Mouse (Mus musculus): ENCODE measurements around the gene Mybpc3. TPM values are rescaled to one million over a fixed set of nuclear protein-coding genes. Genes with fewer than 3 reads are reported as not detected.

The Mybpc3 gene
- polyA plus RNA-seq, 1 experiment from 2014 or later = not detected

DNA sequence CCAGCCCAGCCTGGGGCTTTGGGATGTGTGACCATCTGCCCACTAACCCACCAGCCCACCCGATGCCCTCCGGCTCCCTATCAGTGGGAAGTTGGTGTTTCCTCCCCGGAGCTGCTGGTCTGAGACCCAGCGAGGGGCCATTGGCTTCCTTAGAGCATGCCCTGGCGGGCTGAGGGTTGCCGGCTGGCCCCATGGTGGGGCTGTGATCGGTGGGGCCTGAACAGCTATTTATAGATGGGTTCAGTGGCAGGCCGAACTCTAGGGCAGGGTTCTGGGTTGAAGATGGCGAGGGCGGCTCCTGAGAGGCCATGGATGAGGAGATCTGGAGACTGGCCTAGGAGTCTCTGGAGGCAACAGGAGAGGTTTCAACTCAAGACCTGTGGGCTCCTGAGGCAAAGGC, 20.9 kb upstream of the Mybpc3 start:
- Histone ChIP-seq H3K36me3 (ENCODE audit: control insufficient read depth, insufficient read depth) (no peaks in the 10 kb centered on the region), H3K9ac (ENCODE audit: low read depth, low read length) (no peak overlapping the region), H3K4me2 (replicated peaks; ENCODE audit: low read depth) (no peak overlapping the region), H3K4me1 (replicated peaks; ENCODE audit: control insufficient read depth, insufficient read depth, low read length) (no peaks in the 10 kb centered on the region), H3K27ac (ENCODE audit: low read depth, low read length) (no peak overlapping the region), H3K4me3 (ENCODE audit: low read depth, low read length) (no peak overlapping the region), H3K9me3 (ENCODE audit: control insufficient read depth) (no peaks in the 10 kb centered on the region), H3K27me3 (replicated peaks; ENCODE audit: control insufficient read depth, insufficient read depth, low read length) (no peaks in the 10 kb centered on the region)
- WGBS = 94% methylated on average over 10 of the region's 10 CpGs
- no peak for TF ChIP-seq CTCF (IDR thresholded peaks at IDR 0.05; ENCODE audit: low read depth)
- no peak for ATAC-seq

DNA sequence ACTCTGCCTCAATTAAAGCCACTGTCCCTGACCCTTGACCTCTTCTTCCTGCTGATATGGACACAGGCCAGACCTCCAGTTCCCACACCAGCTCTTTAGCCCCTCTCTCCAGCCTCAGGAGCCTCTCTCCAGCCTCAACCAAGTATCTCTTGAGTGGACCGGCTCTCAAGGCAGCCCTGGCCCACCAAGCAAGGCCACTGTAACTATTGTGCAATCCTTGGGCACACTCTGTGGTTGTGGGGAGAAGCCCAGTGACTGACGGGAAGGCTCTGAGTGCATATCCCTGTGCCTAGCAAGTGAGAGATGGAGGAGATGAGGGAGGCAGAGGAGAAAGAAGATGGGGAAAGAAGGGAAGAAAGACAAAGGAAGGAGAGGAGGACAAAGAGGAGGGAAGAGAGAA, 19.8 kb upstream of the Mybpc3 start:
- no peak for TF ChIP-seq CTCF (IDR thresholded peaks at IDR 0.05; ENCODE audit: low read depth)
- no peaks in the 10 kb centered on the region for H3K9me3 ChIP-seq (ENCODE audit: control insufficient read depth)
- H3K9ac ChIP-seq (ENCODE audit: low read depth, low read length) = no peak overlapping the region
- ATAC-seq = no peak
- H3K36me3 ChIP-seq (ENCODE audit: control insufficient read depth, insufficient read depth) = no peaks in the 10 kb centered on the region
- no peaks in the 10 kb centered on the region for H3K27me3 ChIP-seq (replicated peaks; ENCODE audit: control insufficient read depth, insufficient read depth, low read length)
- H3K4me1 ChIP-seq (replicated peaks; ENCODE audit: control insufficient read depth, insufficient read depth, low read length) = no peaks in the 10 kb centered on the region
- H3K4me3 ChIP-seq (ENCODE audit: low read depth, low read length) = no peak overlapping the region
- no peak overlapping the region for H3K27ac ChIP-seq (ENCODE audit: low read depth, low read length)
- no peak overlapping the region for H3K4me2 ChIP-seq (replicated peaks; ENCODE audit: low read depth)
- 87% methylated on average over 2 of the region's 2 CpGs for WGBS

DNA sequence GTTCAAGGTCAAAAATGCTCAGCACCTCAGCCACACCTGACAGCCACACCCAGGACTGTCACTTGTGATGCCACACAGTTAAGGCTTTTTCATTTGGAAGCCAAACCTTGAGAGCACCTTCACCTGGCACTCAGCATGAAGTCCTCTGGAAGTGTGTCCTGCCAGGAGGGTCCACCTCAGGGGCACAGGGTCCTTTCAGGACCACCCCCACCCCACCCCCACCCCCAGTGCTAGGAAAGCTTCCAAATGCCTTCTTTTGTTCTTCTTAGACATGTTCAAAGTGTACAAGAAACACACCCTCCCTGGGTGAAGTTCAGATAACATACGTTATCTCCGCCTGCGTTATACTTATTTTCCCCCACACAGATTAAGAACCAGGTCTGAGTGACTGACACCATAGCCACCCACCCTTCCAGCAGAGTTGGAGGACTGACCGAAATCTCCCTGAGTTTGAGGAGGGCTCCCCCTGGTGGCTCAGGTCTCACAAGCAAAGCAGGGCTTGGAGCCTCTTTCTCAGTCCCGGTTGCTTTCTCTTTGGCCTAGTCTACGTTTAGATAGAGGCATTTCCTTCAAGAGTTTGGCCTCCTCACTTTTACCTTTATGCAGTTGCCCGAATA, 16.7 kb upstream of the Mybpc3 start:
- no peaks in the 10 kb centered on the region for H3K27me3 ChIP-seq (replicated peaks; ENCODE audit: control insufficient read depth, insufficient read depth, low read length)
- 7% methylated on average over 7 of the region's 7 CpGs for WGBS
- H3K27ac ChIP-seq (ENCODE audit: low read depth, low read length) = no peak overlapping the region
- no peaks in the 10 kb centered on the region for H3K4me1 ChIP-seq (replicated peaks; ENCODE audit: control insufficient read depth, insufficient read depth, low read length)
- H3K4me2 ChIP-seq (replicated peaks; ENCODE audit: low read depth) = no peak overlapping the region
- TF ChIP-seq CTCF (IDR thresholded peaks at IDR 0.05; ENCODE audit: low read depth) = peak; percentile 97
- H3K36me3 ChIP-seq (ENCODE audit: control insufficient read depth, insufficient read depth) = no peaks in the 10 kb centered on the region
- ATAC-seq = peak; percentile 74
- H3K4me3 ChIP-seq (ENCODE audit: low read depth, low read length) = no peak overlapping the region
- H3K9me3 ChIP-seq (ENCODE audit: control insufficient read depth) = no peaks in the 10 kb centered on the region
- no peak overlapping the region for H3K9ac ChIP-seq (ENCODE audit: low read depth, low read length)

DNA sequence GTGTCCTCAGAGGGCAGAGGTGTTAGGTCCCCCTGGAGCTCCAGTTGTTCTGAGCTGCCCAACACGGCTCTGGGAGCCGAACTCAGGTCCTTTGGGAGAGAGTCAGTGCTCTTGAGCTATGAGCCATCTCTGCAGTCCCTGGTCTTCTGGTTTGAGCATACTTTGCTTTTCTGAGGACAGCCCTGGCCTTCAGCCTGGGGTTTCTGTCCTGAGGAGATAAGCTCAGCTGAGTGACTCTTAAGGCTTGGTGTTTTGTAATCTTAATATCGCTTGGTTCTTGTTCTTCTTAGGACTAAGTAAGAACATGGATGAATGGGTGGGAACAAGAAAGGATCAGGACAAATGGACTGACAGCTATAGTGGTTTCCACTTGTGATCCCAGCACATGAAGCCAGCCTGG, 9.8 kb upstream of the Mybpc3 start:
- H3K9ac ChIP-seq (ENCODE audit: low read depth, low read length) = no peak overlapping the region
- no peak for TF ChIP-seq CTCF (IDR thresholded peaks at IDR 0.05; ENCODE audit: low read depth)
- H3K4me2 ChIP-seq (replicated peaks; ENCODE audit: low read depth) = no peak overlapping the region
- H3K4me3 ChIP-seq (ENCODE audit: low read depth, low read length) = no peak overlapping the region
- 78% methylated on average over 3 of the region's 3 CpGs for WGBS
- no peaks in the 10 kb centered on the region for H3K4me1 ChIP-seq (replicated peaks; ENCODE audit: control insufficient read depth, insufficient read depth, low read length)
- ATAC-seq = no peak
- no peaks in the 10 kb centered on the region for H3K36me3 ChIP-seq (ENCODE audit: control insufficient read depth, insufficient read depth)
- no peaks in the 10 kb centered on the region for H3K27me3 ChIP-seq (replicated peaks; ENCODE audit: control insufficient read depth, insufficient read depth, low read length)
- no peak overlapping the region for H3K27ac ChIP-seq (ENCODE audit: low read depth, low read length)
- H3K9me3 ChIP-seq (ENCODE audit: control insufficient read depth) = no peaks in the 10 kb centered on the region

DNA sequence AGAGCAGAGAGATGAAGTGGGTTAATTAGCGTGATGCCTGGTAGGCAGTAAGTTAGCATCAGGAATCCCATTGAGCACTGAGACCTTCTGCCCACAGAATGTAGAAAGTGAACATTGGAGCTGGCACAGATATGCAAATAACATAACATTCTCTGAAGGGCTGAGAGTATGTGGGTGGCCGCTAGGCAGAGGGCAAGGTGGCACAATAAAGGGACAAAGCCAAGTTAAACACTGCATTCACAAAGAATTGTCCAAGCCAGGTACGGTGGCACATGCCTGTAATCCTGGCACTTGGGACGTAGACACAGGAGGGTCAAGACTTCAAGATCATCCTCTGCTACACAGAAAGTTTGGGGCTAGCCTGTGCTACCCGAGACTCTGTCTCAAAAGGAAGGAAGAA, 8.7 kb upstream of the Mybpc3 start:
- WGBS = 82% methylated on average over 5 of the region's 5 CpGs
- no peak for TF ChIP-seq CTCF (IDR thresholded peaks at IDR 0.05; ENCODE audit: low read depth)
- H3K4me2 ChIP-seq (replicated peaks; ENCODE audit: low read depth) = no peak overlapping the region
- H3K9me3 ChIP-seq (ENCODE audit: control insufficient read depth) = no peaks in the 10 kb centered on the region
- no peaks in the 10 kb centered on the region for H3K27me3 ChIP-seq (replicated peaks; ENCODE audit: control insufficient read depth, insufficient read depth, low read length)
- no peak for ATAC-seq
- no peaks in the 10 kb centered on the region for H3K36me3 ChIP-seq (ENCODE audit: control insufficient read depth, insufficient read depth)
- no peak overlapping the region for H3K9ac ChIP-seq (ENCODE audit: low read depth, low read length)
- no peak overlapping the region for H3K4me3 ChIP-seq (ENCODE audit: low read depth, low read length)
- no peak overlapping the region for H3K27ac ChIP-seq (ENCODE audit: low read depth, low read length)
- H3K4me1 ChIP-seq (replicated peaks; ENCODE audit: control insufficient read depth, insufficient read depth, low read length) = no peaks in the 10 kb centered on the region

DNA sequence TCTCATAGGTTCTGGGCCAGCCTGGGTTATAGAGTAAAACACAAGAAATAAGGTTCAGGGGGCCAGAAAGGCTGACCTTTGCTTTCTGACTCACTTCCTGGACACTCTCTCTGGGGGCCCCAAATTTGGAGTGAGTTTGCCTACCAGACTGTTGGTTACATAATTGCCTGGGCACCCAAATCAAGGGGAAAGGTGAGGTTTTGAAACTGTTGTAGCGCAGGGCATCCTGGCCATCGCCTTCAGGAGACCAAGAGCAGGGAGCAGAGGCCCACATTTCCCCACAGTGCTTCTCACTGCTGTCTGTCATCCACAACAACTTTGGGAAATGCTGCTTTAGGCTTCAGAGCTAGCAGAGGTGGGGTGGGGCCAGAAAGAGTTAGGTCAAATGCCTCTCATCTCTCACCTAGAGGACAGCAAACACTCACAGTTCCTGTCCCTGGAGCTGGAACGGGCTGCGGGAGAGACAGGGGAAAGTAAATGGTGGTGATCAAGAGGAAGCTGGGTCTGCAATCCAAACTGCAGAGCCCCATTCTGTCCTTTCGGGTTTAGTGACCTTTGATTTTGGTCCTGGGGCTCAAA, 8.0 kb upstream of the Mybpc3 start:
- no peak overlapping the region for H3K4me3 ChIP-seq (ENCODE audit: low read depth, low read length)
- H3K27ac ChIP-seq (ENCODE audit: low read depth, low read length) = no peak overlapping the region
- ATAC-seq = no peak
- H3K4me2 ChIP-seq (replicated peaks; ENCODE audit: low read depth) = no peak overlapping the region
- H3K27me3 ChIP-seq (replicated peaks; ENCODE audit: control insufficient read depth, insufficient read depth, low read length) = no peaks in the 10 kb centered on the region
- WGBS = 80% methylated on average over 5 of the region's 5 CpGs
- H3K36me3 ChIP-seq (ENCODE audit: control insufficient read depth, insufficient read depth) = no peaks in the 10 kb centered on the region
- no peak overlapping the region for H3K9ac ChIP-seq (ENCODE audit: low read depth, low read length)
- H3K4me1 ChIP-seq (replicated peaks; ENCODE audit: control insufficient read depth, insufficient read depth, low read length) = no peaks in the 10 kb centered on the region
- no peak for TF ChIP-seq CTCF (IDR thresholded peaks at IDR 0.05; ENCODE audit: low read depth)
- no peaks in the 10 kb centered on the region for H3K9me3 ChIP-seq (ENCODE audit: control insufficient read depth)

All from intestine, postnatal 0 days (tissue).